Mouse (Mus musculus): Measurements from ENCODE around the gene Nfkbid. TPM values are rescaled to one million over a fixed set of nuclear protein-coding genes. Genes with fewer than 3 reads are reported as not detected.

Nfkbid gene
- polyA plus RNA-seq, 1 experiment from 2014 or later, result 1.8 TPM

GRCm38 (mm10) chr7:30412735-30413147 is 8.8 kb upstream of the Nfkbid start:
- no peak overlapping the region for H3K4me3 ChIP-seq
- H3K4me1 ChIP-seq, result no peaks in the 10 kb centered on the region
- no peaks in the 10 kb centered on the region for H3K36me3 ChIP-seq (replicated peaks)
- H3K9me3 ChIP-seq, result no peaks in the 10 kb centered on the region
- DNase-seq (ENCODE audit: low spot score), result no peak
- H3K27me3 ChIP-seq (replicated peaks; ENCODE audit: low read depth, poor library complexity, severe bottlenecking), result no peaks in the 10 kb centered on the region
- 55% methylated on average over 4 of the region's 4 CpGs for WGBS
- H3K27ac ChIP-seq (replicated peaks), result no peak overlapping the region

- no peaks in the 10 kb centered on the region for H3K27me3 ChIP-seq (replicated peaks; ENCODE audit: low read depth, poor library complexity, severe bottlenecking)
- no peak for DNase-seq (ENCODE audit: low spot score)
- WGBS, result 78% methylated on average over 5 of the region's 5 CpGs
- no peaks in the 10 kb centered on the region for H3K36me3 ChIP-seq (replicated peaks)
- H3K9me3 ChIP-seq, result peaks cover under 1% of the 10 kb centered on the region; the same call in 1 of the 2 replicates
- H3K4me3 ChIP-seq, result no peak within 1 kb of the TSS
- H3K27ac ChIP-seq (replicated peaks), result no peak within 1 kb of the TSS
- no peaks in the 10 kb centered on the region for H3K4me1 ChIP-seq
Measured at GRCm38 (mm10) chr7:30413596-30413995, 7.9 kb upstream of the Nfkbid start, which contains the start of gene Tyrobp. Tyrobp (plus strand) TSS chr7:30413760.

GRCm38 (mm10) chr7:30417856-30418255 is 3.7 kb upstream of the Nfkbid start:
- Histone ChIP-seq H3K27ac (replicated peaks) (no peak overlapping the region), H3K36me3 (replicated peaks) (no peaks in the 10 kb centered on the region), H3K4me1 (peaks cover 17% of the 10 kb centered on the region), H3K27me3 (replicated peaks; ENCODE audit: low read depth, poor library complexity, severe bottlenecking) (peaks cover 31% of the 10 kb centered on the region), H3K4me3 (no peak overlapping the region), H3K9me3 (peaks cover 6% of the 10 kb centered on the region; the same call in 1 of the 2 replicates)
- 75% methylated on average over 9 of the region's 9 CpGs for WGBS
- DNase-seq (ENCODE audit: low spot score), result no peak

GRCm38 (mm10) chr7:30419561-30420499 is 1.7 kb upstream of the Nfkbid start, which contains the start of gene Hcst:
Hcst (minus strand) TSS chr7:30419854.
- Histone ChIP-seq H3K27ac (replicated peaks) (no peak within 1 kb of the TSS), H3K9me3 (peaks cover 6% of the 10 kb centered on the region; the same call in 1 of the 2 replicates), H3K36me3 (replicated peaks) (no peaks in the 10 kb centered on the region), H3K4me1 (peaks cover 24% of the 10 kb centered on the region), H3K27me3 (replicated peaks; ENCODE audit: low read depth, poor library complexity, severe bottlenecking) (peaks cover 46% of the 10 kb centered on the region), H3K4me3 (no peak within 1 kb of the TSS)
- WGBS, result 72% methylated on average over 10 of the region's 10 CpGs
- DNase-seq (ENCODE audit: low spot score), result no peak

- no peak overlapping the region for H3K27ac ChIP-seq (replicated peaks)
- H3K27me3 ChIP-seq (replicated peaks; ENCODE audit: low read depth, poor library complexity, severe bottlenecking), result peaks cover 46% of the 10 kb centered on the region
- peaks cover 24% of the 10 kb centered on the region for H3K4me1 ChIP-seq
- peaks cover 6% of the 10 kb centered on the region for H3K36me3 ChIP-seq (replicated peaks)
- WGBS, result 90% methylated on average over 3 of the region's 3 CpGs
- H3K9me3 ChIP-seq, result peaks cover 6% of the 10 kb centered on the region; the same call in 1 of the 2 replicates
- H3K4me3 ChIP-seq, result no peak overlapping the region
- no peak for DNase-seq (ENCODE audit: low spot score)
Measured at GRCm38 (mm10) chr7:30420673-30421072, 859 bp upstream of the Nfkbid start.

- under 1% methylated on average over 45 of the region's 45 CpGs for WGBS
- H3K27me3 ChIP-seq (replicated peaks; ENCODE audit: low read depth, poor library complexity, severe bottlenecking), result peaks cover 46% of the 10 kb centered on the region
- DNase-seq (ENCODE audit: low spot score), result peak; percentile 90
- H3K36me3 ChIP-seq (replicated peaks), result peaks cover 13% of the 10 kb centered on the region
- peak overlapping the region; percentile 75 for H3K27ac ChIP-seq (replicated peaks)
- peaks cover 24% of the 10 kb centered on the region for H3K4me1 ChIP-seq
- H3K4me3 ChIP-seq, result peak overlapping the region; percentile 68
- H3K9me3 ChIP-seq, result peaks cover 6% of the 10 kb centered on the region; the same call in 1 of the 2 replicates
Measured at GRCm38 (mm10) chr7:30421890-30422435, 431 bp downstream of the Nfkbid start.

- DNase-seq (ENCODE audit: low spot score), result no peak
- Histone ChIP-seq H3K9me3 (peaks cover 6% of the 10 kb centered on the region; the same call in 1 of the 2 replicates), H3K36me3 (replicated peaks) (peaks cover 18% of the 10 kb centered on the region), H3K4me3 (peak overlapping the region; percentile 68), H3K27me3 (replicated peaks; ENCODE audit: low read depth, poor library complexity, severe bottlenecking) (peaks cover 46% of the 10 kb centered on the region), H3K27ac (replicated peaks) (peak overlapping the region; percentile 75), H3K4me1 (peaks cover 24% of the 10 kb centered on the region)
- 14% methylated on average over 9 of the region's 9 CpGs for WGBS
Measured at GRCm38 (mm10) chr7:30422560-30422959, 1.0 kb downstream of the Nfkbid start.

GRCm38 (mm10) chr7:30423071-30423641 is 1.6 kb downstream of the Nfkbid start:
- DNase-seq (ENCODE audit: low spot score), result no peak
- Histone ChIP-seq H3K4me3 (peak overlapping the region; percentile 68), H3K4me1 (peaks cover 24% of the 10 kb centered on the region), H3K9me3 (peaks cover 6% of the 10 kb centered on the region; the same call in 1 of the 2 replicates), H3K27ac (replicated peaks) (0 out of 2 replicates have a peak overlapping the region, but pooled peaks have one; percentile 3), H3K27me3 (replicated peaks; ENCODE audit: low read depth, poor library complexity, severe bottlenecking) (peaks cover 46% of the 10 kb centered on the region), H3K36me3 (replicated peaks) (peaks cover 21% of the 10 kb centered on the region)
- WGBS, result 43% methylated on average over 23 of the region's 23 CpGs

- no peak overlapping the region for H3K27ac ChIP-seq (replicated peaks)
- peaks cover under 1% of the 10 kb centered on the region; the same call in 1 of the 2 replicates for H3K27me3 ChIP-seq (replicated peaks; ENCODE audit: low read depth, poor library complexity, severe bottlenecking)
- DNase-seq (ENCODE audit: low spot score), result no peak
- H3K9me3 ChIP-seq, result no peaks in the 10 kb centered on the region
- no peaks in the 10 kb centered on the region for H3K4me1 ChIP-seq
- no peak overlapping the region for H3K4me3 ChIP-seq
- H3K36me3 ChIP-seq (replicated peaks), result peaks cover 21% of the 10 kb centered on the region
Measured at GRCm38 (mm10) chr7:30429327-30429726, 7.8 kb downstream of the Nfkbid start.

GRCm38 (mm10) chr7:30430191-30430590 is 8.7 kb downstream of the Nfkbid start:
- 61% methylated on average over 2 of the region's 2 CpGs for WGBS
- Histone ChIP-seq H3K4me1 (no peaks in the 10 kb centered on the region), H3K9me3 (no peaks in the 10 kb centered on the region), H3K36me3 (replicated peaks) (peaks cover 20% of the 10 kb centered on the region), H3K27ac (replicated peaks) (no peak overlapping the region), H3K4me3 (no peak overlapping the region), H3K27me3 (replicated peaks; ENCODE audit: low read depth, poor library complexity, severe bottlenecking) (peaks cover 6% of the 10 kb centered on the region)
- no peak for DNase-seq (ENCODE audit: low spot score)

- peaks cover 22% of the 10 kb centered on the region for H3K27me3 ChIP-seq (replicated peaks; ENCODE audit: low read depth, poor library complexity, severe bottlenecking)
- H3K9me3 ChIP-seq, result no peaks in the 10 kb centered on the region
- H3K4me3 ChIP-seq, result no peak overlapping the region
- H3K27ac ChIP-seq (replicated peaks), result no peak overlapping the region
- peaks cover 10% of the 10 kb centered on the region; the same call in 1 of the 2 replicates for H3K36me3 ChIP-seq (replicated peaks)
- 10% methylated on average over 3 of the region's 3 CpGs for WGBS
- peak; percentile 42 for DNase-seq (ENCODE audit: low spot score)
- H3K4me1 ChIP-seq, result no peaks in the 10 kb centered on the region
Measured at GRCm38 (mm10) chr7:30431793-30432192, 10.3 kb downstream of the Nfkbid start.

GRCm38 (mm10) chr7:30434238-30434637 is 12.7 kb downstream of the Nfkbid start:
- H3K27ac ChIP-seq (replicated peaks), result no peak overlapping the region
- H3K27me3 ChIP-seq (replicated peaks; ENCODE audit: low read depth, poor library complexity, severe bottlenecking), result peaks cover 42% of the 10 kb centered on the region
- no peaks in the 10 kb centered on the region for H3K4me1 ChIP-seq
- 5% methylated on average over 10 of the region's 10 CpGs for WGBS
- no peaks in the 10 kb centered on the region for H3K9me3 ChIP-seq
- peak; percentile 72 for DNase-seq (ENCODE audit: low spot score)
- H3K36me3 ChIP-seq (replicated peaks), result no peaks in the 10 kb centered on the region; the same call in 1 of the 2 replicates
- H3K4me3 ChIP-seq, result no peak overlapping the region
